Mouse (Mus musculus): ENCODE data around the gene Sfswap. TPM values are rescaled to one million over a fixed set of nuclear protein-coding genes. Genes with fewer than 3 reads are reported as not detected.
"Not testable (repeated sequence)": the region's sequence is repeated elsewhere in the genome, so short reads cannot be mapped to it uniquely, and the experiment has no call there.

The Sfswap gene
- polyA plus RNA-seq, 1 experiment = 17.6 TPM

DNA sequence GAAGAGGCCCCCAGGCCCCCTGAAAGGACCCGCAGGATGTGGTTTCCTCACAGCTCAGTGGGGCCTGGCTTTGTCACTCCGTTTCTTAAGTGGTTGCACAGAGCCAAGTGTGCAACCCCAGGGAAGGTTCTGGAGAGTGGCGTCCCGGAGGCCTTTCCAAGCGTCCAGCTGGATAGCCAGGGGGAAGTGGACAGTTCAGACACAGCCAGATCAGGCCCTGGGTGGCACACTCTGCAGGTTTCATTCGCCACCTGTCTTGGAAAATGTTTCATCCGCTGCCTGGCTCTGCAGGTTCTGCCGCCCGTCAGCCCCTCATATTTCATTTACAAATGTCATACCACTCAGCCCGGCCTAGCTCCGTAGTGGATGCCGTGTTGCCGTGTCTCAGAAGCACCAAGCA lies 85.5 kb downstream of the Sfswap start:
- Histone ChIP-seq H3K27ac (replicated peaks; ENCODE audit: low read depth, low read length) (no peak overlapping the region), H3K4me1 (ENCODE audit: control insufficient read depth, insufficient read depth, insufficient read length, low read length) (peaks cover 6% of the 10 kb centered on the region; the same call in 1 of the 2 replicates), H3K4me3 (ENCODE audit: insufficient read depth, low read depth, low read length) (no peak overlapping the region)

DNA sequence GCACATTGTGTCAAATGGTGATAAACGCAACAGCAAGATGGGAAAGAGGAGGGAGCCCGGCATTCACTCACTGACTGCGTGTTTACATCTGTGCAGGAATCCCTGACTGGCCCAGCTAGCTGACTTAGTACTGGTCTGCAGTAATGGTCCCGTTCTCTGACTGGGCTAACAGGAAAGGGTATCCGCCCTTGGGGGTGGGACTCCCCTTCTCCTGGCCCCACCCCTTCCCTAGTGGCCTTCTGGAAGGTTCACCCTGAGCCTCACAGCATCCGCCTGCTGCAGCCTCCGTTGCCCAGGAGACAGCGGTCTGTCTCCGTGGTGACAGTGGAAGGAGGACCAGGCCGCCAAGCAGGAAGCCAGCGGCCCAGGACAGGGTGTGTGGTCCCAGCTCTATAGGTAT lies 89.9 kb downstream of the Sfswap start:
- H3K4me3 ChIP-seq (ENCODE audit: insufficient read depth, low read depth, low read length) = no peak overlapping the region

DNA sequence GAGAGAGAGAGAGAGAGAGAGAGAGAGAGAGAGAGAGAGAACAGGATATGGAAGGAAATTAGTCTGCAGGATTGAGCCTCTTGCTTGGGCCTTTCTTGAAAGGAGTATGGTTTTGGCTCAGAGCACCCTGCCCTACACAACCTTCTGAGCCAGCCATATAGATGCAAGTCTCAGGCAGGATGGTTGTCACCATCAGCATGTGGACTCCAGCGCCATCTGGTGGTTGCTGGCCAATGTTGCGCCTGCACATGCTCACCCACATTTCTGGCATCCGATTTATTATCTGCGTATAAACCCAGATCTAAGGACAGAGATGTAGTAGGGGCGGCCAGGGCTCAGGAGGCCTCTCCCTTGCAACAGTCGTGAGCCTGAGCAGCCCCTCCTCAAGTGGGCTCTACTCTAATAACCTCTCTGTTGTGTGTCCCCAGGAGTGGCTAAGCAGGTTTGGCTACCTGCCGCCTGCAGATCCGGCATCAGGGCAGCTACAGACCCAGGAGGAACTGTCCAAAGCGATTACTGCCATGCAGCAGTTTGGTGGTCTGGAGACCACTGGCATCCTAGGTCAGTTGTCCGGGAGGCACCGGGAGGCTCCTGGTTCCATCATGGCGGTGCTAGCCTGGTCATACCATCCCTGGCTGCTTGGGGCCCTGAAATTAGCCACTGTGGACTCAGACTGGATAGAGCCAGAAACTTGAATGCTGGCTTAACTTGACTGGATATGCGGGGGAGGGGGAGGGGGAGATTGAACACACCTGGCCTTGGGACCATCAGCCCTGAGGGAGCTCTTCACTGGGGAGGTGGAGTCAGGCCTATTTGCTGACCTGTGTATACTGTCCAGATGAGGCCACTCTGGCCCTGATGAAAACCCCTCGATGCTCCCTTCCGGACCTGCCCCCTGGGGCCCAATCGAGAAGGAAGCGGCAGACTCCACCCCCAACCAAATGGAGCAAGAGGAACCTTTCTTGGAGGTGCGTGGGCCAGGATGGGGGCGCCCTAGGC lies 93.4 kb downstream of the Sfswap start:
- H3K4me3 ChIP-seq (ENCODE audit: insufficient read depth, low read depth, low read length) = no peak overlapping the region

More for the DNA sequence above, 89.9 kb downstream of the Sfswap start:
- Histone ChIP-seq H3K4me1 (ENCODE audit: control insufficient read depth, insufficient read depth, insufficient read length, low read length) (no peaks in the 10 kb centered on the region), H3K27ac (replicated peaks; ENCODE audit: low read depth, low read length) (no peak overlapping the region)

DNA sequence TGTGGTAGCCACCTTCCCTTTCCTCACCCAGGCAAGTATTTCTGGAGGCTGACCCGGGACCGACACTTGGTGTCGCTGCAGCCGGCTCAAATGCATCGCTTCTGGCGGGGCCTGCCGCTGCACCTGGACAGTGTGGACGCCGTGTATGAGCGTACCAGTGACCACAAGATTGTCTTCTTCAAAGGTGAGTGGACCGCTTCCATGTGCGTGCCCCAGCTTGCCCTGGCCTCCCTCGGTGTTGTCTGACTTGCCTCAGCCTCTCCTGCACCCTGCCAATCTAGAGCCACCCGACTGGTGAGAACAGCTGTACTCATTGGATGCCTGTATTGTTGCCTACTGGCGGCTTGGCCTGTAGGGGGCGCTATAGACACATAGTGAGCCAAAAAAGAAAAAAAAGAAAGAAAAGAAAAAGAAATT lies 101.1 kb downstream of the Sfswap start:
- Histone ChIP-seq H3K27ac (replicated peaks; ENCODE audit: low read depth, low read length) (no peak overlapping the region), H3K4me3 (ENCODE audit: insufficient read depth, low read depth, low read length) (no peak overlapping the region), H3K4me1 (ENCODE audit: control insufficient read depth, insufficient read depth, insufficient read length, low read length) (no peaks in the 10 kb centered on the region)

More for the DNA sequence above, 93.4 kb downstream of the Sfswap start:
- H3K27ac ChIP-seq (replicated peaks; ENCODE audit: low read depth, low read length) = no peak overlapping the region
- H3K4me1 ChIP-seq (ENCODE audit: control insufficient read depth, insufficient read depth, insufficient read length, low read length) = no peaks in the 10 kb centered on the region

DNA sequence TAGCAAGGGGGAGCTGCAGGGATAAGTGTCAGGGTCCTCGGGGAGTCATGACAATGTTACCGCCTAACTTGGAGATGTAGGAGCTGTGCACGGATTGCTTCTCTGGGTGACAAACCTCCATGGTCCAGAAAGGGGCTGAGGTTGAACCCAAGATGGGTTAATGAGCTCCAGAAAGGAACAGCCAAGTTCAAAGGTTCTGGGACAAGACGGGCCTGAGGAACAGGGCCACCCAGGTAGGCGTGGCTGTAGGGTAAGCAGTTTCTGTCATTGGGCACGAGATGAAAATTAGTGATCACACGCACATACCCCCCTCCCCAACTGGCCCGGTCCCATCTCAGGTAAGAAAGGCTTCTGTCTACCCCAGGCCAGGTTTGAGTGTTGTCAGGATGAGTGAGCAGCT lies 106.5 kb downstream of the Sfswap start:
- Histone ChIP-seq H3K4me1 (ENCODE audit: control insufficient read depth, insufficient read depth, insufficient read length, low read length) (no peaks in the 10 kb centered on the region), H3K4me3 (ENCODE audit: insufficient read depth, low read depth, low read length) (no peak overlapping the region), H3K27ac (replicated peaks; ENCODE audit: low read depth, low read length) (no peak overlapping the region)

DNA sequence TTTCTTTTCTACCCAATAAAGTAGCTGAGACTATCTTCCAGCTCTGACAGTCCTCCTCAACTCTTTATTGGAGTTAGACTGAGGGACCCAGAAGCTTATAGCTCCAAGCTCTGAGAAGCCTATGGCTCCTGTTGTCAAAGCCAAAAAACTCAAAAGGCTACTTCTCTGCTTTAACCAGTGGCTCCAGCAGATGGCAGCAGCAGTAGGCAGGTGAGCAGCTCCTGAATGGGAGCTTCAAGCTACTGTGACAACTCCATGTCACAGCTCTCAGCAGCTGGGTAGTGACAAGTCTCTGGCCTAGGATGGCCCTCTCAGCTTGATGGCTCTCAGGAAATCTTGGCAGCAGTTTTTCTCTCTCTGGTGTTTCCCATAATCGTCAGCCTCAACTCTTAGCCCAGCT lies 110.0 kb downstream of the Sfswap start:
- H3K4me1 ChIP-seq (ENCODE audit: control insufficient read depth, insufficient read depth, insufficient read length, low read length) = no peaks in the 10 kb centered on the region
- no peak overlapping the region for H3K27ac ChIP-seq (replicated peaks; ENCODE audit: low read depth, low read length)
- no peak overlapping the region for H3K4me3 ChIP-seq (ENCODE audit: insufficient read depth, low read depth, low read length)

DNA sequence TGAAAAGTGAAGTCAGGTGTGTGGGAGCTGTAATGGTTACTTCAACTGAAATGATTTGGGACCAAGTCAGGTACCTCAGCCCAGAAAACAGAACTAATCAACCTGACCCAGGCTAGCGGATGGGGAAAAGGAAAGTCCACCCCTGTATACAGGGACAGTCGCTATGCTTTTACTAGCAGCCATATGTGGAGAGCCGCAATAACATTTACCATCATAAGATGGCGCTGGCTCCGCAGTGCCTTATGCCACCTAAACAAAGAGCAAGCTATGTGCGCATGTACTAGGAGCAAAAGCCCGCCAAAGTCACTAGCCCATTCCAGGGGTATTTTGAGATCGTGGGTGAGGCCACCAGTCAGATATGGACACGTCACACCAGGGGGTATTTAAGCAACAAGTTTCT lies 119.6 kb downstream of the Sfswap start:
- not testable (repeated sequence) for H3K4me3 ChIP-seq (ENCODE audit: insufficient read depth, low read depth, low read length); H3K4me1 ChIP-seq (ENCODE audit: control insufficient read depth, insufficient read depth, insufficient read length, low read length); H3K27ac ChIP-seq (replicated peaks; ENCODE audit: low read depth, low read length)

Other genes starting within 250 kb of the Sfswap start
- 0.36 and 0.58 TPM in 2 replicates for gene Mmp17, start 82.9 kb downstream of the Sfswap start, polyA plus RNA-seq (2012; ENCODE audit: insufficient read depth, insufficient read length, missing spikeins)
- 1.4 and 2.0 TPM in 2 replicates for gene Zfp11, start 168.9 kb downstream of the Sfswap start, polyA plus RNA-seq (2012; ENCODE audit: insufficient read depth, insufficient read length, missing spikeins)
- not detected in 2 replicates for gene Sept14, start 207.3 kb downstream of the Sfswap start, polyA plus RNA-seq (2012; ENCODE audit: insufficient read depth, insufficient read length, missing spikeins)
- gene Mrps17, start 214.3 kb downstream of the Sfswap start, polyA plus RNA-seq (2012; ENCODE audit: insufficient read depth, insufficient read length, missing spikeins) = 95.0 and 106 TPM in 2 replicates
- gene Nipsnap2, start 223.8 kb downstream of the Sfswap start, polyA plus RNA-seq (2012; ENCODE audit: insufficient read depth, insufficient read length, missing spikeins) = 152 and 165 TPM in 2 replicates

Data from brown adipose tissue, adult 24 weeks (tissue).